Mouse (Mus musculus) frontal cortex, postnatal 14 days (tissue): ENCODE results near the gene Mrpl39.
A peak's percentile ranks its signal among the peaks of the same experiment; 100 is the strongest.

Experiments used
- DNase-seq, 2 experiments: peaks; one replicate each; pipeline ENCODE4 v3.0.0; 2022; ENCODE audit warnings: low spot score in 2 of 2

Gene Mrpl39

DNA sequence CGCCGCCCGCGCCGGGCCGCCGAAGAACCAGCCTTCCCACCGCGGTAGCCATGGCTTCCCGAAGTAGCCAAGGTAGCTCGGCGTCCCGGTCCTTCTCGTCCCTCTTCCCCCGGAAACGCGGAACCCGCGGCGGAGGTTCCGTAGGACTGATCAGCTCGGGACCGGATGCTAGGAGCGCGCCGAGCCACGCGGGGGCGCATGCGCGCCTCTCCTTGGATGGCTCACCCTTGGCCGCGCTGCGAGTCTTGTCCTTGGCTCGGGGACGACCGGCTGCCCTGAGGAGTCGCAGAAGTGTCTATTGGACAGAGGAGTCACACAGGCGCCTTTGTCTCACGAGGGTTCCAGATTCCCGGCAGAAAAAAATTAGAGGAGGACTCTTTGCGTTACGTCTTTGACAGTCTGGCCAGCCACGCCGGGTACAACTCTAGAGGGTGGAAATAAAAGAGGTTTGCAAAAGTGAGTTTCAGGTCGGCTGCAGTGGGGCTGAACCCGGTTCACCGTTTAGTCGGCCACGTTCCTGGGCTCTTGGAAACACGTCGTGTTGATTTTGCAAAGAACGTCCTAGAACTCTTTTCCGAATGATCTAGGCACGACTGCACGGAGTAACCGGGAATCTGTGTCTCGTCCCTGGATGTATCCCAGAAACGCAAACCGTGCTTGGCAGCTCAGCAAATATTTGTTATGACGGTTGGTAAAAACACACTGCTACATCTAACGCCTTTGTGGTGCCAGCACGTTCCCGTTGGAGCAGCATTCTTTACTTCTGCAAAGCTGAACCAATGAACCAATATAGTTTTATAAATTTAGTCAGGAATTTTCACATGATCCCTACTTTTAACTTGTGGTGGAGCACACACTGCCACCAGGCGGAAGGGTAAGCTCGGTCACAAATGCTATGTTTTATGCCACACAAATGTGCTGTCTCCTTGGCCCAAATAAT is at the start of gene Mrpl39:
Mrpl39 (minus strand) TSS at position 577 of the 940 bp plus-strand sequence.
- DNase-seq: peak; percentile 91 to 92

DNA sequence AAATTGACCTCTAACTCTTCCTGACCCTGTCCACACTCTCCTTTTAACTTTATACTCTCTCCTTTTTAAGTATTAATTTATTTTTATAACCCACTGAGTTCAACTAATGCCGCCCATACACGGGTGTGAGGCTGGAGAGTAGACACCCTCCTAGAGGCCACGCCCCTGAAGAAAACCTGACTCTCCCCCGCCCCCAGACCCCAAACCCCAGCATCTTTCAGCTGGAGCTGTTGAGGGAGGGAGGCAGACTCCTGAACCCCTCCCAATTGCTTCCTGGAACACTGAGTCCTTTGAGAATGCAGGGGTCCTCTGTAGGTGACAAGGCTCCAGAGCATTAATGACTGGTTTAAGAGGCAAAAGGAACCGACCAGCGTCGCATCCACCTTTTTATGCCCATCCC is 49.4 kb upstream of the Mrpl39 start:
- DNase-seq: no peak

DNA sequence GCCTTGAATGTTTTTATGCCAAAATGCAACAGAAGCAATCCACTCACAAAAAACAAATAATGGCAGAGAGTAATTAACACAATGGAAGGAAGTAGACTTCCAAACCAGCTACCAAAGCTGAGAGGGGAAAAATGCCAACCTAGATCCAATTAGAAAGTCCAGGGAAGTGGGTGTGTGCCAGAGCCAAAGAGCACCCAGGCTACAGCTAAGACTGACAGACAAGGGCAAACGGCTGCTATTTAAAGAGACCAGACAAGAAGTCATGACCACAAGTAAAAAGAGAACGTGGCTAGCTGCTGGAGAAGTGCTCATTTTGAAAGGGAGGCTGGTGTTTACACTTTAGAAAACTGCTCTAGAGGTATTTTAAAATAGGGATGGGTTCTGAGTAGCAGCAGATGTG is 47.7 kb upstream of the Mrpl39 start:
- no peak for DNase-seq

- no peak for DNase-seq
Measured at GRCm38 (mm10) chr16:84779718-84780117, 44.2 kb upstream of the Mrpl39 start.

- DNase-seq: no peak
Measured at GRCm38 (mm10) chr16:84778861-84779630, 43.5 kb upstream of the Mrpl39 start.

DNA sequence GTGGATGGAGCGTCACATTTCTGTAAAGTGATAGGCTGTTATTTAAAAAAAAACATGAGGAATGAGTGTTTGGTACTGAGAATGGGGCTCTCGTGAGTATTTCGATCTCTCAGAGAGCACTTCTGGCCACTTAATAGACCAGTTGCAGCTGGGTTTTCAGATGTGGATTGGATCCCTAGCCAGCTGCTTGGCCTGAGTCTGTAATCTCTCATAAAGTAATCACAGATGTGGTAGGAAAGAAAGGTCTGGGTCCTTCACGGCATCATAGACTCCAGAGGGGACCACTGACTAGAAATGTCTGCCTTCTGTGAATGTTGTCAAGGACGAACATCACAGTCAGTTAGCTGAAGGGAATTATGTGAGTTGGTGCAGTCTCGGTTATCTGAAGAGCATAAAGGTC is 42.9 kb upstream of the Mrpl39 start:
- DNase-seq: no peak

DNA sequence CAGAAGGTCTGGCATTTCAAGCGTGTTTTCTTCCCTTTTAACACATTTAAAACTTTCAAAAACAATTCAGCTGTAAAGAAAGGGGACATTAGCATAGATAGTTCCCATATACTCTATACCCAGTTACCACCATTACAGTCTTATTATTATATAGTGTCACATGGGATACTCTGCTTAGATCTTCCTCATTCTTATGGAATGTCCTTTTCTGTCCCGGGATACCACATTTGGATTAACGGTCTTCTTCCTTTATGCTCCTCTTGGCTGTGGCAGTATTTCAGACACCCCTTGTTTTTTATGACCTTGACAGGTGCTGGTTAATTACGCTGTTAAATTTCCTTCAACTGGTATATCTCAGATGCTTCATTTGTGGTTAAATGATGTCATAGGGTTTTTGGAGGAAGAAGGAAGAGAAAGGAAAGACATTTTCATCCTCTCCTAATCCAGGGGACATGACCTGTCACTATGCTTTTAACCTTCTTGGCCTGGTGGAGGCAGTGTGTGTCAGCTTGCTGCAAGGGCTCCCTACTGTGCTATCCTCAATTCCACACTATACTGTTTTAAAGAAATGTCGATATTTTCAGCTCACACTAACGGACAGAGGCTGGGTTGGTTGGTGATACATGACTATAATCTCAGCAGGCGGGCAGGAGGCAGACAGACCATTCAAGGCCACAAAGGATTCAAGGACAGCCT is 40.7 kb upstream of the Mrpl39 start:
- no peak for DNase-seq

GRCm38 (mm10) chr16:84775356-84775755 is 39.8 kb upstream of the Mrpl39 start:
- no peak for DNase-seq

DNA sequence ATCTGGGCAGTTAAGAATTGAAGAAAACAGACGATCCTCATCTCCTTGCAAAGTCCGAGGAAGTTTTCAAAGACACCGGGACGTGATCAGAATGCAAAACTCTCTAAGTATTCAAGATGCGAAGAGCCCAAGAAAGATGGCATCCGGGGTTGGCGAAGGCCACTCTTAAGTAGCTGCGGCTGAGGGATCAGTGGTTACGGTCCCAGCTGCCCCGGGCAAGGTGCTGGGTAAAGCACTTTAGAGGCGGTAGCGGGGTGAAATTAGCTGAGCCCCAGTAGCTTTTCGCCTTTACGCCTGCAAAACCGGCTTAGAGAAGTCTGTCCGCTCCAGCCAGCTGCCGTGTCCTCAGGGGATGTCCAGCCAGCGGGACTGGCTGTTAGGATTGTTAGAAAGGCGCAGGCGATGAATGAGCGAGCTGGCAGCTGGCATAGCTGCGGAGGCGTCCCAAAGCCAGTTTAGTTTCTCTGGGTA is 39.3 kb upstream of the Mrpl39 start:
- DNase-seq: peak; percentile 29 to 48

DNA sequence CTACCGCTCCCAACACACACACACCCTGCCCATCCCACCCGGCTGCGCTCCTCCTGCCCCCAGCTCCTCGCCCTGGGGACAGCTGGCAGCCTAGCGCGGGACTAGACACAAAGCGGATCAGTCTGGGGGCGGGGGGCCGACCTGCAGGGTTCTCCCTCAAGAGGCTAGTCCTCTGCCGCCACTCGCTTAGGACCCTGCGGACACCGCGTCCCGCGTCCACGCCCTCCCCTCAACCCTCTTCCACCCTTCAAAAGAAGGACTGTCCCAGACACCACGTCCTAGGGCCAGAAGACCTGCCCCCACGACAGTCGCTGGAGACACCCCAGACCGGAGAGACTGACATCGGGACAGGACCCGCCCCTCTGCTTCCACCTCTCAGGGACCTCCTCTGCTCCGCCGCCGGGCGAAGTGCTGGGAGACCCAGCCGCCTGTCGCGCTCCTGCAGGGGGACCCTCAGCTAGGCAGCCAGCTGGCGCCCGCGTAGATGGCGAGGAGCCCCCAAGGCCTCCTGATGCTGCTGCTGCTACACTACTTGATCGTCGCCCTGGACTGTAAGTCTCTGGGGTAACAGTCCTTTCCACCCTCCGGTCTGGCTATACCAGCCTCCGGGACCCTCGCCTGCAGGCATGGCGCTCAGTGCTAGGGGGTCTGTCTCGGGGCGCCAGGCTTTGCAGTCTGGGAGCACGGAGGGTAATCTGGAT is 38.6 kb upstream of the Mrpl39 start, which contains the start of gene Jam2:
Jam2 (plus strand) TSS at position 121 of the 701 bp plus-strand sequence.
- DNase-seq: peak; percentile 57

- no peak for DNase-seq
Measured at GRCm38 (mm10) chr16:84773268-84773861, 37.8 kb upstream of the Mrpl39 start.

- DNase-seq: no peak
Measured at GRCm38 (mm10) chr16:84772496-84773267, 37.1 kb upstream of the Mrpl39 start.

- DNase-seq: no peak
Measured at GRCm38 (mm10) chr16:84771461-84771860, 35.9 kb upstream of the Mrpl39 start.

GRCm38 (mm10) chr16:84770891-84771290 is 35.3 kb upstream of the Mrpl39 start:
- DNase-seq: no peak

GRCm38 (mm10) chr16:84769619-84770464 is 34.3 kb upstream of the Mrpl39 start:
- DNase-seq: no peak

GRCm38 (mm10) chr16:84769182-84769581 is 33.6 kb upstream of the Mrpl39 start:
- DNase-seq: no peak

DNA sequence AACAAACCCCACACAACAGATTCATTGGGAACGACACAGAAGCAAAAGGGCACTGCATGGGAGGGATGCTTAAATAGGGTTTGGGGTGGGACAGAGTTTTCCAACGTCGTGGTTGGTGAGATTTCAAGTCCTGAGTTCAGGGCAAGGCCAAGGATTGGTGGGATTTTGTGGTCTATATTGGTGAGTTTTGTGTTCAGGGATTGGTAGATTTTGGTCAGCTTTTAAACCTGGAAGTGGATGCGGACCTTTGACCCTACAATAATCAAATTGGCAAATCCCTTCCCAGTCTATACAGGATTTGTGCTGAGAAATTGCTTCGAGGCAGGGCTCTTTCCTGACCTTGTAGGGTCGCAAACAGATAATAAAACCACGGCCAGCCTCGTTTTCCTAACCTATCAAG is 32.4 kb upstream of the Mrpl39 start:
- no peak for DNase-seq

GRCm38 (mm10) chr16:84745721-84746306 is 10.3 kb upstream of the Mrpl39 start:
- DNase-seq: no peak
